ENCODE assay signal across 27 mouse cellular contexts in the genomic region with DNA sequence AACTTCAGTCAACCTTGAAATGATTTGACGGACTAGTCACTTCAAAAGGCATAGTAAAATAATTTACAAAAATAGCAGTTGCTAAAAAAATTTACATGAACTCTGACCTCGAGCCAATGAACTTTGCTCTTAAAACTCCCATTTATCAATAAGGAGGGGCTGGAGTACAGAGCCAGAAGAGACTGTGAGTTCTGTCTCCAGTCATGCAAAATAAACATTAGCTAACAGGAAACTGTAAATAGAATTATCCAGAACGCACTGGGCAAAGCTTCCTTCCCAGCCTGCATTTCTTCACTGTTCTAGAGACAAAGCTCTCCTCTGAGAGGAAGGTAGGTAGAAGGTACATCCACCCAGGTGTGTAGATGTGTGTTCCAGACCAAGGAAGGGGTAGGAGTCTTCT.
A peak's percentile ranks its signal among the peaks of the same experiment; 100 is the strongest.
DNase-seq lines count a peak whose midpoint lies in the region; ATAC-seq and TF ChIP-seq lines count a peak whose summit lies in the region.
"Had no signal": no experiment of that assay in that cellular context is flagged by ENCODE, and none has a peak within 500 bp of the region (broad histone marks: within the 10 kb centered on the region; RNA-seq: fewer than 3 reads in every experiment).

No protein-coding gene starts in this region.

- TF ChIP-seq EP300 in liver, postnatal 0 days (IDR thresholded peaks at IDR 0.05; ENCODE audit: low read depth), result no peak

- 38% methylated on average over 3 of the region's 3 CpGs for WGBS in intestine, postnatal 0 days
- 45% methylated on average over 3 of the region's 3 CpGs for WGBS in intestine, embryonic 16.5 days
- WGBS in liver, adult 2 months, result 20% methylated on average over 3 of the region's 3 CpGs
- 54% methylated on average over 3 of the region's 3 CpGs for WGBS in liver, postnatal 0 days (ENCODE audit: insufficient replicate concordance)

- H3K27me3 ChIP-seq in intestine, postnatal 0 days (replicated peaks; ENCODE audit: control insufficient read depth, insufficient read depth, low read length), result no peaks in the 10 kb centered on the region
- H3K27me3 ChIP-seq in intestine, embryonic 16.5 days (replicated peaks; ENCODE audit: control insufficient read depth, insufficient read depth, low read length), result no peaks in the 10 kb centered on the region
- no peaks in the 10 kb centered on the region for H3K27me3 ChIP-seq in liver, adult 2 months (ENCODE audit: control insufficient read depth, insufficient read depth, low read length)
- no peaks in the 10 kb centered on the region for H3K27me3 ChIP-seq in liver, postnatal 0 days (ENCODE audit: insufficient read depth, low read length)
- H3K27me3 ChIP-seq: embryonic facial prominence, embryonic 13.5 days; embryonic facial prominence, embryonic 15.5 days; forebrain, embryonic 12.5 days had no signal

- ATAC-seq in intestine, postnatal 0 days, result 0 out of 2 replicates have a peak, but pooled peaks have one; percentile 28
- no peak for ATAC-seq in intestine, embryonic 16.5 days
- no peak for ATAC-seq in liver, postnatal 0 days
- ATAC-seq: activated CD4-positive, CD25-positive, alpha-beta regulatory T cell, adult 4 months; CD4-positive, CD25-positive, alpha-beta regulatory T cell, adult 4 months; forebrain, embryonic 14.5 days; Patski had no signal

- no peaks in the 10 kb centered on the region for H3K36me3 ChIP-seq in intestine, postnatal 0 days (ENCODE audit: control insufficient read depth, insufficient read depth)
- H3K36me3 ChIP-seq in intestine, embryonic 16.5 days (ENCODE audit: control insufficient read depth, insufficient read depth, low read length), result no peaks in the 10 kb centered on the region
- no peaks in the 10 kb centered on the region for H3K36me3 ChIP-seq in liver, adult 2 months (ENCODE audit: control insufficient read depth, insufficient read depth, low read length)
- no peaks in the 10 kb centered on the region for H3K36me3 ChIP-seq in liver, postnatal 0 days (replicated peaks; ENCODE audit: insufficient read depth, low read length)
- H3K36me3 ChIP-seq: embryonic facial prominence, embryonic 13.5 days; embryonic facial prominence, embryonic 15.5 days; forebrain, embryonic 10.5 days; forebrain, embryonic 12.5 days; G1E had no signal

- TF ChIP-seq CTCF in intestine, postnatal 0 days (IDR thresholded peaks at IDR 0.05; ENCODE audit: low read depth), result no peak
- no peak for TF ChIP-seq CTCF in liver, adult 2 months (IDR thresholded peaks at IDR 0.05; ENCODE audit: low read depth, low read length)
- no peak for TF ChIP-seq CTCF in liver, postnatal 0 days (IDR thresholded peaks at IDR 0.05; ENCODE audit: low read depth)

- no peak overlapping the region for H3K9ac ChIP-seq in intestine, postnatal 0 days (ENCODE audit: low read depth, low read length)
- no peak overlapping the region for H3K9ac ChIP-seq in intestine, embryonic 16.5 days (ENCODE audit: low read depth, low read length)
- H3K9ac ChIP-seq in liver, adult 2 months (ENCODE audit: low read depth, low read length), result no peak overlapping the region
- H3K9ac ChIP-seq in liver, postnatal 0 days (replicated peaks), result no peak overlapping the region
- H3K9ac ChIP-seq: embryonic facial prominence, embryonic 13.5 days; embryonic facial prominence, embryonic 15.5 days; forebrain, embryonic 12.5 days had no signal

- H3K4me1 ChIP-seq in intestine, postnatal 0 days (replicated peaks; ENCODE audit: control insufficient read depth, insufficient read depth, low read length), result no peaks in the 10 kb centered on the region
- no peaks in the 10 kb centered on the region for H3K4me1 ChIP-seq in intestine, embryonic 16.5 days (ENCODE audit: control insufficient read depth, insufficient read depth, low read length)
- H3K4me1 ChIP-seq in liver, adult 2 months (ENCODE audit: control insufficient read depth, insufficient read depth, low read length), result peaks cover 2% of the 10 kb centered on the region; the same call in 1 of the 2 replicates
- H3K4me1 ChIP-seq in liver, postnatal 0 days (ENCODE audit: insufficient read depth), result no peaks in the 10 kb centered on the region
- H3K4me1 ChIP-seq: embryonic facial prominence, embryonic 15.5 days had no signal

- TF ChIP-seq POLR2A in liver, adult 2 months (IDR thresholded peaks at IDR 0.05; ENCODE audit: extremely low read depth, insufficient read depth, low read length), result no peak

- no peaks in the 10 kb centered on the region for H3K79me2 ChIP-seq in liver, adult 2 months (ENCODE audit: control insufficient read depth, insufficient read depth, low read length)

- DNase-seq in kidney, adult 9 months, result peak; percentile 13
- no peak for DNase-seq in kidney, postnatal 14 days
- DNase-seq in liver, adult 2 months (ENCODE audit: extremely low read depth, low read depth, low spot score), result peak; percentile 78
- no peak for DNase-seq in liver, postnatal 0 days
- no peak for DNase-seq in adrenal gland, postnatal 14 days
- DNase-seq: adrenal gland, adult 8-10 months; adrenal gland, postnatal 25 days; B cell, adult 2 months; cerebellum, adult 11 months; cerebellum, adult 18-20 months; cerebellum, adult 8-10 months; cerebellum, adult 9-11 months; cerebellum, postnatal 14 days; cerebellum, postnatal 36 days; embryo, embryonic 11 days had no signal

- H3K27ac ChIP-seq in intestine, postnatal 0 days (ENCODE audit: low read depth, low read length), result no peak overlapping the region
- H3K27ac ChIP-seq in intestine, embryonic 16.5 days (ENCODE audit: low read length), result no peak overlapping the region
- no peak overlapping the region for H3K27ac ChIP-seq in liver, adult 2 months (replicated peaks; ENCODE audit: insufficient read depth, low read depth, low read length)
- no peak overlapping the region for H3K27ac ChIP-seq in liver, postnatal 0 days (ENCODE audit: low read depth)
- H3K27ac ChIP-seq: embryonic facial prominence, embryonic 13.5 days; embryonic facial prominence, embryonic 15.5 days; forebrain, embryonic 10.5 days; forebrain, embryonic 12.5 days had no signal

- H3K4me2 ChIP-seq in intestine, postnatal 0 days (replicated peaks; ENCODE audit: low read depth), result no peak overlapping the region
- H3K4me2 ChIP-seq in intestine, embryonic 16.5 days (ENCODE audit: low read depth, low read length), result no peak overlapping the region
- H3K4me2 ChIP-seq in liver, postnatal 0 days (ENCODE audit: low read depth, low read length), result no peak overlapping the region
- H3K4me2 ChIP-seq: embryonic facial prominence, embryonic 13.5 days; embryonic facial prominence, embryonic 15.5 days; forebrain, embryonic 12.5 days had no signal

- no peaks in the 10 kb centered on the region for H3K9me3 ChIP-seq in intestine, postnatal 0 days (ENCODE audit: control insufficient read depth)
- H3K9me3 ChIP-seq in intestine, embryonic 16.5 days (ENCODE audit: control insufficient read depth, low read length), result no peaks in the 10 kb centered on the region
- no peaks in the 10 kb centered on the region for H3K9me3 ChIP-seq in liver, postnatal 0 days (ENCODE audit: low read length)
- H3K9me3 ChIP-seq: embryonic facial prominence, embryonic 13.5 days; embryonic facial prominence, embryonic 15.5 days; forebrain, embryonic 10.5 days; forebrain, embryonic 12.5 days had no signal

- no peak overlapping the region for H3K4me3 ChIP-seq in intestine, postnatal 0 days (ENCODE audit: low read depth, low read length)
- H3K4me3 ChIP-seq in intestine, embryonic 16.5 days (ENCODE audit: low read length), result no peak overlapping the region
- no peak overlapping the region for H3K4me3 ChIP-seq in liver, adult 2 months (ENCODE audit: insufficient read depth, low read depth, low read length)
- H3K4me3 ChIP-seq in liver, postnatal 0 days (ENCODE audit: low read depth, low read length), result no peak overlapping the region
- H3K4me3 ChIP-seq: embryonic facial prominence, embryonic 13.5 days; embryonic facial prominence, embryonic 15.5 days; erythroblast, embryonic 14.5 days; forebrain, embryonic 10.5 days; forebrain, embryonic 12.5 days had no signal

Comparison
In these comparisons a context has a peak if more than half of its experiments do, and no peak if none do; other contexts are left out.
1. DNase-seq: peak in kidney, adult 9 months (single experiment) and liver, adult 2 months (single experiment); none in kidney, postnatal 14 days (single experiment), liver, postnatal 0 days (single experiment) and adrenal gland, postnatal 14 days (single experiment).